Mouse (Mus musculus): ENCODE data around the gene Rhd. TPM values are rescaled to one million over a fixed set of nuclear protein-coding genes. Genes with fewer than 3 reads are reported as not detected.

The Rhd gene
- total RNA-seq, 2 experiments from 2014 or later: not detected

DNA sequence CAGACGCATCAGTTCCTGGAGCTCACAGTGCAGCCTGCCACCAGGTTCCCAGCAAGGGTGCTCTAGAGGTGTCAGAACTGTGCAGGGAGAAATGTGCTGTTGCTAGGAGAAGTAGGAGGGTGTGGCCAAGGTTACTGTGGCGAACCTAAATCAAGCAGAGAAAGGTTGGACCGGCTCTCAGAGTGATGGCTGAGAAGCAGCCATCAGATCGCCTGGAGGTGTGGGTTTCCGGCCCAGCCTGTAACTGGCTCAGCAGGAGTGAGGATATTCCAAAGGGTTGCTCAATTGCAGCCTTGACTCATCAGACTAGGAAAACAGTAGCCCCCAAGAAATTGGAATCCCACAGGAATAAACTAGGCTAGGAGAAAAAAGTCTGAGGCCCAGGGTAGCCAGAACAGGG lies 7.8 kb upstream of the Rhd start:
- DNase-seq (ENCODE audit: low spot score): no peak

DNA sequence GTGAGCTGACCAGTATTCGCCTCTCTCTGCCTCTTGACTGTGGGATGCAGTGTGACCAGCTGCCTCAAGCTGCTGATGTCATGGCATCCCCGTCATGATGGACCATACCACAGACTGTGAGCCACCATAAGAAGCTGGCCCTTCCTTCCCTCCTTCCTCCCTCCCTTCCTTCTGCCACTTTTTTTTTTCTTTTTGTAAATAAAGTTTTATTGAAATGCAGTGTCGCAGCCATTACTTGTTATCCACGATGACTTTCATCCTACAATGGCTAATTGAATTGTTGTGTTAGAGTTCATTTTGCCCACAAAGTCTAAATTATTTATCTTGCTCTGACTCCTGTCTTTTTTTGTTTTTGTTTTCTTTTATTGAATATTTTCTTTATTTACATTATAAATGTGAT lies 5.8 kb upstream of the Rhd start:
- no peak for DNase-seq (ENCODE audit: low spot score)

DNA sequence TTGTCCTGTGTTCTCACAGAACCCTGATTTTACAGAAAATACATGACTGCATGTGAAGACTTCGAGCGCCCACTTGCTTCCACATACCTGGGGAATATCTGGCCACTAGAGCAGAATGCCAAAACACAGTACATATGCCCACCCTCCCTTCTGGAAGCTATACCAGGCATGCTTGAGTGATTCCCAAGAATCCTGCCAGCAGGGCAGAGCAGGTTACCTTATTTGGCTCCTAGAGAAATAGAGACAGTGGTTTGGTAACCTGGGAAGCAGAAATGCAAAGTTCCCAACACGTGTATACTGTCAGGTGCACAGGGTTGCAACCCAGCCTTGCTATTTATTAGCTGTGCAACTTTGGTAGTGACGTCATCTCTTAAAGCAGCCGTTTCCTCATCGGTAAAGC lies 2.5 kb upstream of the Rhd start:
- DNase-seq (ENCODE audit: low spot score): no peak

DNA sequence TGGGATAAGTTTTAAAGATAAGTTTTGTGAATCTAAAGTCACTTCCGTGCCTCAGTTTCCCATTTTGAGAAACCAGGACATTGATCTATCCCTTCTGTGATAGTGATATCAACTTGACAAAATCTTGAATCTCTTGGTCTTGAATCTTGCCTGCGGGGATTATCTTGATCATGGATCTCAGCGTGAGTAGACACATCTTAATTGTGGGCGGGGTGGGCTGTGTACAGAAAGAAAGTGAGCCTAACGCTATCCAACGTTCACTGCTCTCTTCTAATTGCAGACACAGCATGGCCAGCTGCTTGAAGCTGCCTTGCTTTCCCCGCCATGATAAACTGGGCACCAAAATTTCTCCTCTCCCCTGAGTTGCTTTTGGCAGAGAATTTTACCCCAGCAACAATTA lies 1.3 kb upstream of the Rhd start:
- DNase-seq (ENCODE audit: low spot score): no peak

DNA sequence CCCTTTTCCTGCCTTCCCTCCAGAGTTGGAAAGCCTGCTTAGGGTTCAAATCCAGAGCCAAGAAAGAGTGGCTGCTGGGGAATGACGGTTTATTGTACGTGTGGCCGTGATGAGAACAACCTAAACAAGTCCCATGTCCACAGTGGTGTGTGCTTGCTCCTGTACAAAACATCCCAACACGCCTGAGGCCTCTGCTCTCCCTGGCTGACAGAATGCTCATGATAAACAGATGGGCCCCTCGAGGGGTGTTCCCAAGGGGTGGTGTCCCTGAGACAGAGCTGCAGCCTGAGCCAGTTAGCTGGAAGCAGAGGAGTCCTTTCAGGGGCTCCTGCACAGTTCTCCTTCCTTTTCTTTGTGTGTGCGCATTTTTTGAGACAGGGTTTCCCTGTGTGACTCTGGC lies 1.0 kb downstream of the Rhd start:
- DNase-seq (ENCODE audit: low spot score): no peak

DNA sequence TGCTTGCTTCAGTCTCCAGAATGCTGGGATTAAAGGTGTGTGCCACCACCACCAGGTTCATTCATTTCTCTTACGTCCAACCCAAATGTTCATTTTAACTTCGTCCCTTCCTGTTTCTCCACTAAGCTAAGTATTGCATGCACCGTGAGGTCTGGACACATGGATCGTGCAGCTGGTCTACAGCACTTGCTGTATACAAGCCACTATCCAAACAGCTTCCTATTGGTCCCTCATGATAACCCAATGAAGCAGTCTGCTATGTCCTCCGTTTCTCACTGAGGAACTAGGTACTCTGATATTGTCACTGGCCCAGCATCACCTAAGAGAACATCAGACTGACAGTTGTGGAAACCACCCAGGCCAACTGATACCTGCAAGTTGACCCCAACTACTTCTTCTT lies 1.5 kb downstream of the Rhd start:
- DNase-seq (ENCODE audit: low spot score): no peak

DNA sequence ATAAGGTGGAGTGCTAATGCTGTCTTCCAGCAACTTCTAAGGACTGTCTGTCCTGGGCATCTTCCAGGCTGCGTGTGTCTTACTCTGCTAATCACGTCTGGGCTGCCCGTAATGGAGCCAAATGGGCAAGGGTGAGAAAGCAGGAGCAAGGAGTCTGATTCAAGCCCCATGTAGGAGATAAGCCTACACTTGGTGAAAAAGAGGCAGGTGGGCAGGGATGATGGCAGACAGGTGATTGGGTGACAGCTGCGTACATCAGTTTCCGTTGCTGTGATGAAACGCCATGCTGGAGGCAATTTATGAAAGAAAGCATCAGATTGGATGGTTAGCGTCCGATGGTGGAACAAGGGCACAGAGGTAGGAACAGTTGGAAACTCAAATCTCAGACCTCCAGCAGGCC lies 2.9 kb downstream of the Rhd start:
- DNase-seq (ENCODE audit: low spot score): no peak

DNA sequence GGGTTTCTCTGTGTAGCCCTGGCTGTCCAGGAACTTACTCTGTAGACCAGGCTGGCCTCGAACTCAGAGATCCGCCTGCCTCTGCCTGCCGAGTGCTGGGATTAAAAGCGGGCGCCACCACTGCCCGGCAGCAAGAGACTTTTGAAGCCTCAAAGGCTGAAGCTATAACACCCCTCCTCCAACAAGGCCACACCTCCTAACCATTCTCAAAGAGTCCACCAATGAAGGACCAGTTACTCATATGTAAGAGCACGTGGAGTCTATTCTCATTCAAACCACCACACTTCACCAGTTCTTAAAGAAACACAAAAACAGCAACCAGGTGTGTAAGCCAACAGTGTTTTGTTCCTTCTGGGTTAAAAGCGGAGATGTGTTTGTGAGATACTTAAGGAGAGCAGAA lies 3.3 kb downstream of the Rhd start:
- DNase-seq (ENCODE audit: low spot score): no peak

DNA sequence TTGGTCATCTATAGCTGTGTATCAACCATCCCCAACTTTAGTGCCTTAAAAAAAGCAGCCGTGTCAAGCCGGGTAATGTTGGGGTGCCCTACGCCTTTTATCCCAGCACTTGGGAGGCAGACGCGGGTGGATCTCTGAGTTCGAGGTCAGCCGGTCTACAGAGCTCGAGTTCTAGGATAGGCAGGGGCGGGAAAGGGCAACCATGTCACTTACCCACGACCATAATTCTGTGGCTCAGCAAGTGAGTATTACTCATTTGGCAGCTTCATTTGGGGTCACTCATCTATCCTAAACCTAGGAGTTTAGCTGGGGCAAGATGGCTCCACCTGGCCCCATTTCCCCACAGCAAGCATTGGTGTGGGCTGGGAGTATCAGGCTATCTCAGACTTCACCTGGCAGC lies 3.7 kb downstream of the Rhd start:
- DNase-seq (ENCODE audit: low spot score): no peak

DNA sequence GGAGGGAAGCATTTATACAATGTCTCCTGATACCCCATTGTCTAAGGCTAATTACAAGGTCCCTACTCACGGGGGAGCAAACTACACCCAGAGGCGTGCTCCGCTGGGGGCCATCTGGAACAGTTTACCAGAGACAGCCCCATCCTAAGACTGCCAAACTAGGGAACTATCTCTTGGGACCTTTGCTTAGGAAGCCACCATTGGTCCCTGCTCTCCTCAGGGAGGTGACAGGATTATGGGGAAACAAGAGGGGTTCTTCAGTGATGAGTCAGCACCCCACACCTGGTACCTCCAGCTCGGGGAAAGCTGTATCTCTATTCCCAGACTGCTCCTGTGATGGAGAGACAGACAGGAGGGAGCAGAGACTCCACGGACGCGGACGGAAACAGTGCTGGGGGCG lies 4.2 kb downstream of the Rhd start:
- no peak for DNase-seq (ENCODE audit: low spot score)

DNA sequence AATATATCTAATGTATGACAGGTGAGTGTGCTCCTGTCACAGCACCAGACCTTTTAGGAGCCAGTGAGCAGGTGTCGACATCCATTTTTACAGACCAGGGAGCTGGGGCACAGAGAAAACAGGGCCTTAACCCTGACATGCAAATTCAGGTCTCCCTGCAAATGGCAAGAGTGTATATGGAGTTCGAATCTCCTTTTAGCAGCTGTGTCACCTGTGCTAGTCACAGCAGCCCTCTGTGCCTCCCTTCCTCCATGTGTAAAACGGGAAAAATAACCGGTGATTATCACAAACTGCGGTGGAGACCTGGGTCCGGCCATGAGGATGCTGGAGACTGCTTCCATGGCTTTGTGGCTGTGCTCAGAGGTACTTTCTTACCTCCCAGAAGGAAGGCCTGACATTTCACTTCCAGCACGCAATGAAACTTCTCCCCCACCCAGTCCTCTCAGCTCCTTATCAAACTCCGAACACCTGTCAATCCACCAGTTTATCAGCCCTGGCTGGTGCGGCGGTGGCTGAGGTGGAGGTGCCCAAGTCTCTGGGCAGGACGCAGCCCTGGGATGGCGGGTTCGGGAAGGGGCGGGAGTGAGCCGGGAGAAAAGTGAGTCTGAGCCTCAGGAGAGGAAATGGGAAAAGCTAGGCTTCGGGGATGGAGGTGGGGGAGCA lies 4.9 kb downstream of the Rhd start:
- DNase-seq (ENCODE audit: low spot score): no peak

DNA sequence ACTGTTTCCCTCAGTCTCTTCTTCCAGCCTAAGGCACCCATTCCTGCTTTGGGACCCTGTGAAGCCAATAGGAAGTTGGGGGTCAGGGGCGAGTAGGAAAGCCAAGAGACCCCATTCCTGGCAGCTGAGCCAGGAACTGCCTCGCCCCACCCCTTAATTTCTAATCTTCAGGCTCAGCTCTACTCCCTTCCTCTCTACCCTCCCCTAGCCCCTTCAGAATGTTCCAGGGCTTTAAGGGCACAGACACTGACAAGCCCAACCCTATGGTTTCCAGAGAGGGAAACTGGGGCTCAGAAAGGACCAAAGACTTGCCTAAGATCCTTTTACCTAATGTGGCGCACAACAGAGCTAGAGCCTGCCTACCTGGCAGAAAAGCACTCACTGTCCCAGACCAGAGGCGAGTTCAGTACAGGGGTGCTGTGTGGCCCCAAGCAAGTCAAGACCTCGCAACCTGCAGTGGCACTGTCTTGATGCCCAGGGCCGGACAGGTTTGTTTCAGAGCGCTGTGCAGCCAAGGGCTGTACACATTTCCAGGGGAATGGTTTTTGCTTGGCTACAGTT lies 5.6 kb downstream of the Rhd start:
- no peak for DNase-seq (ENCODE audit: low spot score)

DNA sequence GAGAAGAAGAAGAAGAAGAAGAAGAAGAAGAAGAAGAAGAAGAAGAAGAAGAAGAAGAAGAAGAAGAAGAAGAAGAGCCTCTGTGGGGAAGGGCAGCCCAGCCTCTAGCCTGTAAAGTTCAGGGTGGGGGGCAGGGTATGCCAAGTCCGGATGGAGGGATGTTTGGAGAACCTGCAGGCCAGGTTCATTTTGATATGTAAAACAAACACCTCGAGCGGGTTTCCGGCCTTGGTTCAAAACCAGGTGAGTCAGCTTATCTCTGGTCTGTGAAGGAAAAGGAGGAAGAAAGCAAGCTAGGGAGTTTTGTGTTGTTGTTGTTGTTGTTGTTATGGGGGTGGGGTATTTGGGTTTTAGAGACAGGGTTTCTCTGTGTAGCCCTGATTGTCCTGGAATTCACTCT lies 7.1 kb downstream of the Rhd start:
- DNase-seq (ENCODE audit: low spot score): no peak

DNA sequence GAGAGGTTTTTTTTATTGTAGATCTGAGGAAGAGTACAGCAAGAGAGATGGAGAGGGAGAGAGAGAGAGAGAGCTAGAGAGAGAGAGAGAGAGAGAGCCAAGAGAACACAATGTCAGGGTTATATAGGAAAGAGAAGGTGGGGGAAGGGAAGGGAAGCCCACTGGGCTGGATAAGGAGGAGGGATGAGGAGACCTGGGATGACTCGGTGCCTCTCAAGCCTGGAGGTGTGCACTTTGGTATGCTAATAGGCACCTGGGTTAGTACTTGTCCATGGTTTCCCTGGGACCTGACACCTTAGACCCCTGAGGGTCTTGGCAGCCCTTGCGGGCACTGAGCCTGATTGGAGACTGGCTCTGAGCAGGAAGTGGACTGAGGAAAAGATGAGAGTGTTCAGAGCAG lies 7.6 kb downstream of the Rhd start:
- no peak for DNase-seq (ENCODE audit: low spot score)

DNA sequence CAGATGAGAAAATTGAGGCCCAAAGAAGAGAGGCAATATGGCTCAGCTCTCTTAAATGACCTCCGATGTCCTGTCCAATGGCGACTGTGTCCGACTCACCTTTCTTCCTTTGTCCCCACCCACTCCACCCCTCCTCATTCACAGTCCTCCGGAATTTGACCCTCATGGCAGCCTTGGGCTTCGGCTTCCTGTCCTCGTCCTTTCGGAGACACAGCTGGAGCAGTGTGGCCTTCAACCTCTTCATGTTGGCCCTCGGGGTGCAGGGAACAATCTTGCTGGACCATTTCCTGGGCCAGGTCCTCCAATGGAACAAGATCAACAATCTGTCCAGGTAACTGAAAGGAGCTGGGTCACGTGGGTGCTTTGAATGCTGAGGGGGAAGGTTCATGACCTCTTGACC lies 11.8 kb downstream of the Rhd start:
- DNase-seq (ENCODE audit: low spot score): no peak

DNA sequence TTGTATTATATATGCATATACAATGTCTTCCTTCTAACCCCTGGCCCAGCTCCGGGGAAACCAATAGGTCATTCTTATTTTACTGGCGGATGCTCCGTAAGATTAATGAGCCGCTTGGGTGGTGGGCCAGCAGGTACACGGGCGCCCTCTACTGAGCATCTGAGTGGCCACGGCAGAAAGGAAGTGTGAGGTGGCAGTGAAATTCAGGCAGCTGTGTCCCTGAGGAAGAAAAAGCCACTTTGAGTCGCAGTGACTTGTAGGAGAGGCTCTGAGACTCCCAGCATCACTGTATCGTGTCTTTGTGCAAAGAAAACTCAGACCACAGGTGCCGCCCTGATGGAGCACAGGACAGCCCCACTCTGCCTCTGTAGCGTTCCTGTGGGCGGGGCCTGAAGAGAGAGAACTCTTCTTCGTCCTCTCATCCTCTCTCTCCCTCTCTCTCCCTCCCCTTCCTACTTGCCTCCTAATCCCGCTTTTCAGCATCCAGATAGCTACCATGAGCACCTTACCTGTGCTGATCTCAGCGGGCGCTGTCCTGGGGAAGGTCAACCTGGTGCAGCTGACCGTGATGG lies 15.2 kb downstream of the Rhd start:
- peak; percentile 60 for DNase-seq (ENCODE audit: low spot score)

DNA sequence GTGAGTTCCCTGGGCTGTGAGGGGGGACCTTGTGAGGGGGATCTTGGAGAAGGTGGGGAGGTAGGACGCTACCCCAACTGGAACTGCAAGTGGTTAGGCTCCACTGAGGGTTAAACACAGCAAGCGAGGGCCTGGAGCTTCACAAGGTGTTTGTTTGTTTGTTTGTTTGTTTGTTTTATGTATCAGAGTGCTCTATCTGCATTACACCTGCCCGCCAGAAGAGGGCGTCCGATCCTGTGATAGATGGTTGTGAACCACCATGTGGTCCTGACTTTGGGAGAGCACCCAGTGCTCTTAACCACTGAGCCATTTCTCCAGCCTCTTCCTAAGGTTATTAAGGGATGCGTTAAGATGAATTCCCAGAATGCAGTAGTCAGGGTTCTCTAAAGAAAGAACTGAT lies 15.7 kb downstream of the Rhd start:
- no peak for DNase-seq (ENCODE audit: low spot score)

DNA sequence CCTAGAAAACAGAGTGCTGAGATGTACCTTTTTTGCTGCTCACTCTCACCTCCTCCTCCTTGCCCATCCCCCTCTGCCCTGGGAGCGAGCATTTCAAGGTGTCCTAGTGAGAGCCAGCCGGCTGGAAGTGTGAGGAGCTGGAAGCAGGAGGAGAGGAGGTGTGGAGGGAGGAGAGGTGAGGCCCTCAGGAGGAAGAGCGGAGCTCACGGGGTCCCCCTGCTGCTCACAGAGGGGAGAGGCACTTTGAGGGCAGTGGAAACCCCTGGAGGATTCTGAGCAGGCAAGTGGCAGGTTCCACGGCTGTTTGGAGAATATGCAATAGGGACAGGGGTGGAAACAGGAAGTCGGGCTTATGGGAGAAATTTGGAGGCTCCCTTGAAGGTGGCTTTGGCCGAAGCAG lies 18.9 kb downstream of the Rhd start:
- DNase-seq (ENCODE audit: low spot score): peak; percentile 31

DNA sequence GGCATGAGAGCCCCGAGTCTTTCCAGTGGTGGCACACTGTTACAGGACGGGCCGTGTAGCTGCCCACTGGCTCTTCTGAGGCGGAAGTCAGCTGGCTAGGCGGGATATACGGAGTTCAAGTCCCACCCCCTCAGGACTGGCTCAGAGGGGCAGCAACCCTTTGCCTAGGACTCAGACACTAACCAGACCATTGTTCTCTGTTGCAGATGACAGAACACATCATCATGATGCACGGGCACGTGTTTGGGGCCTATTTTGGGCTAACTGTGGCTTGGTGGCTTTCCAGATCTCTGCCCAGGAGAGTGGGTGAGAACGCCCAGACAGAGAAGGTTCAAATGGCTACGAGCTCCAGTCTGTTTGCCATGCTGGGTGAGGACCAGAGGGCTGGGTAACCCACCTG lies 19.5 kb downstream of the Rhd start:
- DNase-seq (ENCODE audit: low spot score): no peak

DNA sequence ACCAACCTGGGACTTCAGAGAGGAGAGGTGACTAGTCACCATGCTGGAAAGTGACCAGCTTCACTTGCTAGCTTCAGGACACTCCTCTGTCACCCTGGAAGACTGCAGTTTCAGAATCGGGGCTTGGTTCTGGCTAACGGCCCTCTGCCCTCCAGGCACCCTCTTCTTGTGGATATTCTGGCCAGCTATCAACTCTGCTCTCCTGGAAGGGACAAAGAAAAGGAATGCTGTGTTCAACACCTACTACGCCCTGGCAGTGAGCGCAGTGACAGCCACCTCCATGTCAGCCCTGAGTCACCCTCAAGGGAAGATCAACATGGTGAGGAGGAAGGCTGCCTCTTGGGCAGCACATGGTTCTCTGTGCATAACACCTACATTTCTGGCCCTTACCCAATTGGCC lies 20.0 kb downstream of the Rhd start:
- DNase-seq (ENCODE audit: low spot score): no peak

DNA sequence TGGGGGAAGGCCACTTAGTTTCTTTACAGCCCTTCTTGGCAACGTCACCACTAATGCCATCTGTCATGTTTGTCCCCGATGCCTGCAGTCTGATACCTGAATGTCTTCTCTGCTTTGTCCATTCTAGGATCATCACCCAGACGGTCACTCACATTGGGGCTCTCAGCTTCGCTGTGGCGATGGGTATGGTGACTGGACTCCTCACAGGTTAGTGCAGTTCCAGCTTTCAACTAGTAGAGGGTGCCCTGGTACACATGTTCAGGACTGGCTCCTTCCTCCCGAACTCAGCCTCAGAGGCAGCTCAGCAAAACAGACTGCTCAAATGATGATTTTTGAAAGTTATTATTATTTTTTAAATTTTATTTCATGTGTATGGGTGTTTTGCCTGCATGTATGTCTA lies 27.8 kb downstream of the Rhd start:
- peak; percentile 65 for DNase-seq (ENCODE audit: low spot score)

DNA sequence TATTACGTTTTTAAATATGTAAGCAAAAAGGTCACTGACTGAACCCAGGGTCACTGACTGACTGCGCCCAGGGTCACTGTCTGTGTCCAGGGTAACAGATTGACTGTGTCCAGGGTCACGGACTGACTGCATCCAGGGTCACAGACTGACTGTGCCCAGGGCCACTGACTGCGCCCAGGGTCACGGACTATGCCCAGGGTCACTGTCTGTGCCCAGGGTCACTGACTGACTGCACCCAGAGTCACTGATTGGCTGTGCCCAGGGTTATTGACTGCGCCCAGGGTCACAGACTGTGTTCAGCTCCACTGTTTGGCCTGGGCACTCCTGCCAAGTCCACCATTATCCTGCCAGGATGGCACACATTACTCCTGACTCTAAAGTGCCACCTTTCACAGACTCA lies 32.9 kb downstream of the Rhd start:
- no peak for DNase-seq (ENCODE audit: low spot score)

DNA sequence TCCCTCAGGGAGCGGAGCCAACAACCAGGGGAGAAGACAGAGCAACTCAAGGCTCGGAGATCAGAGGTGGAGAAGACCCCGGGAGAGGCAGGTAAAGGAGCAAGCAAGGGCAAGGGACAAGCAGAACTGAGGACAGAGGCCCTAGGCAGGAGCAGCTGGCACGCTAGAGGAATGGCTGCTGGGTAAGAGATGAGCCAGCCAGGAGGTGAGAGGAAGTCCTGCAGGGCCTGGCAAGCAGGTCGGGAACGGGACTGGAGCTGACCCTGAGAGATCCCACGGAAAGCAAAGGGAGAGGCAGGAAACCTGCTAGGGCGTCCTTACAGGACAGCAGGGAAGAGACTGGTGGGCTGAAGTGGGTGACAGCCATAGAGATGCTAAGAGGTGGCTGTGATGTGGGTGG lies 36.8 kb downstream of the Rhd start:
- DNase-seq (ENCODE audit: low spot score): no peak

DNA sequence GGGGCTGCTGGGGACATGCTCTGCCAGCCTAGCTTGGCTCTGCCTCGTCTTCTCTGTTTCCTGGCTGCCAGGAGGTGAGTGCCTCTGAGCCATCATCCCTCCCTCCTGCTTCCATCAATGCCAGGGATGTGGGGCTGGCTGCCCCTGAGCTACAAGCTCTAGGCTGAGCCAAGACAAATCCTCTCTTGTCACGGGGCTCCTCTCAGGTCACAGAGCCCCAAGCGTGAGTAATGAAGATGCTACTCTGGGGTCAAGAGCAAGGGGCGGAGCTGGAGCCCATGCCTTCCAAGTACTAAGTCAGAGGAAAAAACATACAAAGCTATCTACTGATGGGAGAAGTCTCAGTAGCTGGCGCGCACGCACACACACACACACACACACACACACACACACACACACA lies 38.7 kb downstream of the Rhd start:
- DNase-seq (ENCODE audit: low spot score): no peak
